Mouse (Mus musculus) MEL (cell line): ENCODE measurements at regions not wholly inside any gene's neighbourhood (a gene's known extent, or its start where the extent isn't known, plus 50 kb on each side); places are given as distances from the start of the nearest gene placed in this dataset.

Experiments
- CTCF ChIP-seq, 3 experiments: IDR thresholded peaks in 2 of 3; conservative IDR thresholded peaks in 1 of 3; 2 replicates each; pipeline ENCODE4 v1.5.1; 2011 to 2012; ENCODE audit warnings: low read length in 3 of 3, low read depth in 2 of 3, mild to moderate bottlenecking in 2 of 3, improper control_type of control experiment in 1 of 3, inconsistent platforms in 1 of 3, mixed read lengths in 1 of 3, moderate library complexity in 1 of 3; ENCODE audit not compliant: control insufficient read depth in 1 of 3, insufficient read depth in 1 of 3, poor library complexity in 1 of 3, severe bottlenecking in 1 of 3
- EP300 ChIP-seq, 2 experiments: IDR thresholded peaks; 2 replicates each; pipeline ENCODE4 v1.6.1; 2011; ENCODE audit warnings: improper control_type of control experiment in 2 of 2, low read length in 2 of 2, low read depth in 1 of 2, mild to moderate bottlenecking in 1 of 2
- JUND ChIP-seq: IDR thresholded peaks from 2 replicates; pipeline ENCODE4 v1.6.1; 2011; ENCODE audit warnings: low read depth, mild to moderate bottlenecking, improper control_type of control experiment, low read length
- MAFK ChIP-seq: IDR thresholded peaks from 2 replicates; pipeline ENCODE4 v1.6.1; 2011; ENCODE audit warnings: low read depth, mild to moderate bottlenecking, low read length, improper control_type of control experiment, borderline replicate concordance
- MEF2A ChIP-seq: IDR thresholded peaks from 2 replicates; pipeline ENCODE4 v1.6.1; 2014; ENCODE audit warnings: low read depth, mild to moderate bottlenecking, inconsistent platforms, low read length, improper control_type of control experiment; ENCODE audit not compliant: poor library complexity, insufficient replicate concordance, severe bottlenecking; ENCODE audit errors: extremely low read depth
- NRF1 ChIP-seq: IDR thresholded peaks from 2 replicates; pipeline ENCODE4 v1.6.1; 2014; ENCODE audit warnings: low read depth, mild to moderate bottlenecking, inconsistent platforms, low read length, improper control_type of control experiment, moderate library complexity; ENCODE audit not compliant: poor library complexity, insufficient read depth, severe bottlenecking
- POLR2A ChIP-seq, 2 experiments: IDR thresholded peaks; 2 replicates each; pipeline ENCODE4 v1.6.1; 2011 to 2012; ENCODE audit warnings: low read length in 2 of 2, mild to moderate bottlenecking in 2 of 2, control low read depth in 1 of 2, improper control_type of control experiment in 1 of 2, low read depth in 1 of 2, moderate library complexity in 1 of 2; ENCODE audit not compliant: control insufficient read depth in 1 of 2, insufficient read depth in 1 of 2, poor library complexity in 1 of 2
- POLR2AphosphoS5 ChIP-seq: IDR thresholded peaks from 2 replicates; pipeline ENCODE4 v1.6.1; 2012; ENCODE audit warnings: low read depth, borderline replicate concordance, mild to moderate bottlenecking, inconsistent platforms, low read length, moderate library complexity, mixed read lengths
- RAD21 ChIP-seq: IDR thresholded peaks from 2 replicates; pipeline ENCODE4 v1.6.1; 2011; ENCODE audit warnings: mild to moderate bottlenecking, low read depth, low read length, improper control_type of control experiment
- TBP ChIP-seq: IDR thresholded peaks from 2 replicates; pipeline ENCODE4 v1.8.0; 2011; ENCODE audit warnings: low read depth, low read length, improper control_type of control experiment
- ZNF384 ChIP-seq: IDR thresholded peaks from 2 replicates; pipeline ENCODE4 v1.6.1; 2012; ENCODE audit warnings: low read depth, mild to moderate bottlenecking, inconsistent platforms, low read length, improper control_type of control experiment

DNA sequence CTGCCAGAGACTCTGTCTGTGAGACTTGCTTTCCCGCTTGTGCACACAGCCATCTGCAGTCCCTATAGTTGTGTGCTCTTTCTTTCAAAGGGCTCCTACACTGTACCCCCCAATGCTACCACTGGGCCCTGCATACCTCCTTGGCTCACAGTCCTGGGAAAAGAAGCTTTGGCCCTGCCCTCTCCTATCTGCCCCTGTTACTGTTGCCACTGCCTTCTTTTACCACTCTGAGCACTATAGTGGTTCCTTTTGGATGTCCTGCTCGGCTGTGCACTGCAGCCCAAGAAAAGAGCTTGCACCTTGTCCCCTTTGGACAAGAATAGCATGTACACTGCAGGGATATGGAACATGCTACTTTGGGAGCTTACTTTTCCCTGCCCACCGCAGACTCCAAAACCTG is 216.8 kb downstream of the Aasdhppt start:
- TF ChIP-seq POLR2AphosphoS5 (no peak), CTCF (IDR thresholded peaks at IDR 0.05 in 2 of 3, conservative IDR thresholded peaks at IDR 0.05 in 1 of 3; ENCODE audit: control insufficient read depth in 1 of 3, insufficient read depth in 1 of 3, low read depth in 2 of 3, low read length in 3 of 3, poor library complexity in 1 of 3, severe bottlenecking in 1 of 3) (no peak), MAFK (no peak), TBP (no peak), RAD21 (no peak), NRF1 (no peak), ZNF384 (no peak), POLR2A (IDR thresholded peaks at IDR 0.05; ENCODE audit: control insufficient read depth in 1 of 2, insufficient read depth in 1 of 2, low read depth in 1 of 2, low read length in 2 of 2, poor library complexity in 1 of 2) (no peak), EP300 (IDR thresholded peaks at IDR 0.05; ENCODE audit: low read depth in 1 of 2, low read length in 2 of 2) (no peak), JUND (no peak), MEF2A (no peak)
